Mouse (Mus musculus): ENCODE measurements at regions not wholly inside any gene's neighbourhood (a gene's known extent, or its start where the extent isn't known, plus 50 kb on each side); places are given as distances from the start of the nearest gene placed in this dataset.

- no peaks in the 10 kb centered on the region for H3K9me3 ChIP-seq
- peaks cover 4% of the 10 kb centered on the region; the same call in 1 of the 2 replicates for H3K4me1 ChIP-seq
- H3K4me3 ChIP-seq (replicated peaks), result no peak overlapping the region
- H3K36me3 ChIP-seq (replicated peaks; ENCODE audit: low read length), result no peaks in the 10 kb centered on the region
- TF ChIP-seq FLI1 (IDR thresholded peaks at IDR 0.05; ENCODE audit: low read length) (no peak), GATA1 (IDR thresholded peaks at IDR 0.05; ENCODE audit: borderline replicate concordance, low read length) (no peak)
- peaks cover 15% of the 10 kb centered on the region for H3K27me3 ChIP-seq (replicated peaks)
Observed at GRCm38 (mm10) chr5:106763283-106763682, 66.2 kb upstream of the Zfp644 start.

GRCm38 (mm10) chr5:106758036-106758435, 60.9 kb upstream of the Zfp644 start:
- Histone ChIP-seq H3K9me3 (no peaks in the 10 kb centered on the region), H3K36me3 (replicated peaks; ENCODE audit: low read length) (no peaks in the 10 kb centered on the region), H3K27me3 (replicated peaks) (peaks cover 43% of the 10 kb centered on the region), H3K4me3 (replicated peaks) (no peak overlapping the region), H3K4me1 (peaks cover 11% of the 10 kb centered on the region)
- no peak for TF ChIP-seq GATA1 (IDR thresholded peaks at IDR 0.05; ENCODE audit: borderline replicate concordance, low read length)
- TF ChIP-seq FLI1 (IDR thresholded peaks at IDR 0.05; ENCODE audit: low read length), result no peak

- H3K36me3 ChIP-seq (replicated peaks; ENCODE audit: low read length), result no peaks in the 10 kb centered on the region
- H3K9me3 ChIP-seq, result no peaks in the 10 kb centered on the region
- peaks cover 43% of the 10 kb centered on the region for H3K27me3 ChIP-seq (replicated peaks)
- no peak overlapping the region for H3K4me3 ChIP-seq (replicated peaks)
- H3K4me1 ChIP-seq, result peaks cover 11% of the 10 kb centered on the region
- TF ChIP-seq FLI1 (IDR thresholded peaks at IDR 0.05; ENCODE audit: low read length) (no peak), GATA1 (IDR thresholded peaks at IDR 0.05; ENCODE audit: borderline replicate concordance, low read length) (no peak)
Observed at GRCm38 (mm10) chr5:106757436-106757835, 60.3 kb upstream of the Zfp644 start.

DNA sequence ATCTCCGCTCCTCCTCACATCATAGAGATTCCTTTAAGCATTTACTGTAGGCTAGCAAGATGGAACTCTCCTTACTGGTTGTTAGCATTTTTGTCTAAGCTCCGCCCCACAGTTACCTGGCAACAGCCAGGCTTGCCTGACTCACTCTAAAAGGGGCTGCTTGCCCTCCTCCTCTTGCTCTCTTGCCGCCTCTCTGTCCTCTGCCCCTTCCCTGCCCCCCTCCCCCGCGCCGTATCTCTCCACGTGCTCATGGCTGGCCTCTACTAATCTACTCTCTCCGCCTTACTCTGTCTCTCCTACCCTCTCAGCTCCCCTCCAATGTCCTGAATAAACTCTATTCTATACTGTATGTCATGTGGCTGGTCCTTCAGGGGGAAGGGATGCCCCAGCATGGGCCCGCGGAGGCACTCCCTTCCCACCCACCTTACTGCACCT, 59.9 kb upstream of the Zfp644 start:
- 0 out of 2 replicates have a peak, but pooled peaks cover 4% of the 10 kb centered on the region for H3K9me3 ChIP-seq
- TF ChIP-seq FLI1 (IDR thresholded peaks at IDR 0.05; ENCODE audit: low read length) (no peak), GATA1 (IDR thresholded peaks at IDR 0.05; ENCODE audit: borderline replicate concordance, low read length) (no peak)
- peak overlapping the region; percentile 14 for H3K4me3 ChIP-seq (replicated peaks)
- peaks cover 41% of the 10 kb centered on the region for H3K27me3 ChIP-seq (replicated peaks)
- H3K36me3 ChIP-seq (replicated peaks; ENCODE audit: low read length), result no peaks in the 10 kb centered on the region
- H3K4me1 ChIP-seq, result peaks cover 8% of the 10 kb centered on the region

GRCm38 (mm10) chr5:106753289-106753688, 56.2 kb upstream of the Zfp644 start:
- H3K27me3 ChIP-seq (replicated peaks), result peaks cover 35% of the 10 kb centered on the region
- peaks cover 7% of the 10 kb centered on the region; the same call in 1 of the 2 replicates for H3K4me1 ChIP-seq
- H3K4me3 ChIP-seq (replicated peaks), result no peak overlapping the region
- no peaks in the 10 kb centered on the region for H3K36me3 ChIP-seq (replicated peaks; ENCODE audit: low read length)
- H3K9me3 ChIP-seq, result 0 out of 2 replicates have a peak, but pooled peaks cover 5% of the 10 kb centered on the region
- no peak for TF ChIP-seq FLI1 (IDR thresholded peaks at IDR 0.05; ENCODE audit: low read length)
- TF ChIP-seq GATA1 (IDR thresholded peaks at IDR 0.05; ENCODE audit: borderline replicate concordance, low read length), result no peak

DNA sequence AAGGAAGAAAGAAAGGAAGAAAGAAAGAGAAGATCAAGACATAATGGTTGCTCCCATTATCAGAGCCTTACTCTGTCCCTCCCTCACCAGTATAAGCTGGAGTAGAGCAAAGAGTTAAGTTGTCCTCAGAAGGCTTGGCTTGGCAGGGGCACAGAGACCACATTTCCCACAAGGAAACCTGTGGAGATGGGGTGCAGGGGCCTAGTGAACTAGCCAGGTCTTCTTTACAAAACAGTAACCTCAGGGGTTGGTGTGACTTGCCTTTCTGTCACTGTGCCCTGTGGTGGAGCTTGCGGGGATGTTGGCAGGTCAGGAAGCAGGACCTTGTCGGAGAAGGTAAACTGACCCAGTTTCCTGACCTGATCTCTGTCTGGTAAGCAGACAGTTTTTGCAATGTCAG, 53.1 kb upstream of the Zfp644 start:
- TF ChIP-seq FLI1 (IDR thresholded peaks at IDR 0.05; ENCODE audit: low read length) (no peak), GATA1 (IDR thresholded peaks at IDR 0.05; ENCODE audit: borderline replicate concordance, low read length) (no peak)

GRCm38 (mm10) chr5:106748527-106749138, 51.5 kb upstream of the Zfp644 start:
- Histone ChIP-seq H3K27me3 (replicated peaks) (peaks cover 28% of the 10 kb centered on the region), H3K36me3 (replicated peaks; ENCODE audit: low read length) (no peaks in the 10 kb centered on the region), H3K9me3 (peaks cover 5% of the 10 kb centered on the region; the same call in 1 of the 2 replicates), H3K4me3 (replicated peaks) (no peak overlapping the region), H3K4me1 (no peaks in the 10 kb centered on the region)
- TF ChIP-seq GATA1 (IDR thresholded peaks at IDR 0.05; ENCODE audit: borderline replicate concordance, low read length), result no peak
- no peak for TF ChIP-seq FLI1 (IDR thresholded peaks at IDR 0.05; ENCODE audit: low read length)

More for the DNA sequence above, 53.1 kb upstream of the Zfp644 start:
- Histone ChIP-seq H3K9me3 (0 out of 2 replicates have a peak, but pooled peaks cover 5% of the 10 kb centered on the region), H3K36me3 (replicated peaks; ENCODE audit: low read length) (no peaks in the 10 kb centered on the region), H3K4me3 (replicated peaks) (no peak overlapping the region), H3K27me3 (replicated peaks) (peaks cover 22% of the 10 kb centered on the region), H3K4me1 (no peaks in the 10 kb centered on the region)

All from megakaryocyte, embryonic 14.5 days (primary cell).